Mouse (Mus musculus) liver, embryonic 11.5 days (tissue): ENCODE data around the gene Kctd5. TPM values are rescaled to one million over a fixed set of nuclear protein-coding genes. Genes with fewer than 3 reads are reported as not detected.

Experiments used
- ATAC-seq: fragments of 200-750 bp; cut with Nextera tagmentation; replicated peaks from 2 replicates; pipeline ENCODE4 v1.8.0; 2017; ENCODE audit warnings: moderate number of reproducible peaks, mild to moderate bottlenecking, moderate TSS enrichment, moderate library complexity; ENCODE audit not compliant: low FRiP score
- DNase-seq: peaks from one replicate; pipeline ENCODE4 v3.0.0-alpha.2; 2017; ENCODE audit warnings: low spot score
- H3K27ac ChIP-seq: fragments of 300-500 bp; sonication (generic); 2 replicates; pipeline ENCODE4 v1.5.1; 2014; ENCODE audit warnings: mild to moderate bottlenecking, low read depth, low read length, control low read depth
- H3K27me3 ChIP-seq: fragments of 300-500 bp; sonication (generic); replicated peaks from 2 replicates; pipeline ENCODE4 v1.6.1; 2014; ENCODE audit warnings: low read length, mixed read lengths; ENCODE audit not compliant: control insufficient read depth, insufficient read depth
- H3K36me3 ChIP-seq: fragments of 300-500 bp; sonication (generic); 2 replicates; pipeline ENCODE4 v1.6.1; 2014; ENCODE audit warnings: mild to moderate bottlenecking, low read length, moderate library complexity, mixed read lengths; ENCODE audit not compliant: control insufficient read depth, insufficient read depth
- H3K4me1 ChIP-seq: fragments of 300-500 bp; sonication (generic); replicated peaks from 2 replicates; pipeline ENCODE4 v1.6.1; 2014; ENCODE audit warnings: low read length, mixed read lengths; ENCODE audit not compliant: control insufficient read depth, insufficient read depth
- H3K4me2 ChIP-seq: fragments of 300-500 bp; sonication (generic); 2 replicates; pipeline ENCODE4 v1.6.1; 2014; ENCODE audit warnings: mild to moderate bottlenecking, control low read depth, moderate library complexity
- H3K4me3 ChIP-seq: fragments of 300-500 bp; sonication (generic); 2 replicates; pipeline ENCODE4 v1.5.1; 2014; ENCODE audit warnings: low read depth, low read length, control low read depth
- H3K9ac ChIP-seq: fragments of 300-500 bp; sonication (generic); 2 replicates; pipeline ENCODE4 v1.6.1; 2014; ENCODE audit warnings: low read depth, low read length, control low read depth
- H3K9me3 ChIP-seq: fragments of 300-500 bp; sonication (generic); 2 replicates; pipeline ENCODE4 v1.6.1; 2016; ENCODE audit warnings: low read length, inconsistent platforms, mixed read lengths; ENCODE audit not compliant: control insufficient read depth
- WGBS: fragments of 180-500 bp; shearing (Covaris S2); extraction: QIAGEN DNeasy Blood & Tissue Kit; methylation state at CpG from one replicate; pipeline ENCODE4 v1.1.7; 2014; 5-methylcytosine and 5-hydroxymethylcytosine counted together
- microRNA-seq: library from miRNA; unstranded; fragments of <30 nt; microRNA quantifications from one replicate; pipeline ENCODE4, GENCODE M21; 2017; ENCODE audit warnings: borderline number of aligned reads
- polyA plus RNA-seq: library from polyadenylated mRNA; unstranded; fragments of >200 nt; fragmentation: Nextera tagmentation; extraction: Ambion mirVana; gene quantifications from 2 replicates; pipeline ENCODE4 v1.2.1, GENCODE M21; 2014

Kctd5 gene
- polyA plus RNA-seq, 1 experiment from 2014 or later = 43.0 TPM

DNA sequence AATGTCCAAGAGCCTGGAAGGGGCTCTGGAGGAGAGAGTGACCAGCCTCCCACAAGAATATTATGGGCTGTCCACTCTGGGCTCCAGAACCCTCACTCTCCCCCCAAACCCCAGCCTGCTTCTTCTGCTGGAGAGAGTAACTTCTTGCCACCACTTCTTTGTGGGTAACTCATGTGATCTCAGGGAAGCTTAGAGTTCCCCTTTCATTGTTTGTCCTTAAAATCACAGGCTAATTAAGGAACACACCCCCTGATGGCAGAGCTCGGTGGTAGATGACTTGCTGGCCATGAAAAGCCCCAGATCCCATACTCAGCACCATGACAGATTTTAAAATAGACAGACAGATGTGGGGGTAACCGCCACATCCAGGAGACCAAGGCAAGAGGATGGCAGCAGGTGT is 66.4 kb downstream of the Kctd5 start:
- WGBS = 47% methylated on average over 2 of the region's 2 CpGs
- Histone ChIP-seq H3K36me3 (no peaks in the 10 kb centered on the region), H3K27me3 (0 out of 2 replicates have a peak, but pooled peaks cover 2% of the 10 kb centered on the region), H3K4me2 (no peak overlapping the region), H3K9me3 (no peaks in the 10 kb centered on the region), H3K27ac (no peak overlapping the region), H3K9ac (no peak overlapping the region), H3K4me3 (no peak overlapping the region), H3K4me1 (no peaks in the 10 kb centered on the region)
- no peak for DNase-seq
- no peak for ATAC-seq

DNA sequence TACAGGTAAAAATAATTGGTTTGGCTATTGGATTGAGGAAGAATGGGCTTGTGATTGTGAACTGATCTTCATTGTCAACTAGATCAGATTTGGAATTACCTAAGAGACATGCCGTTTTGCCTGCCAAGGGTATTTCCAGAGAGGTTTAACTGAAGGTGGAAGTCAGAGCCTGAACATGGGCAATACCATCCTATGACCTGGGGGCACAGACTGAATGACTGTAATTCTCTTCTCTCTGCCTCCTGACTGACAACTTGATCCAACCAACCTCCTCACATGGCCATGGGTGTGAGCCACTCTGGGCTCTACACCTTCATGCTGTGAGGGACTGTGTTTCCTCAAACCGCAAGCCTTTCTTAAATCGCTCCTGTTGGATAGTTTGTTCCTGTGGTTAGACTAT is 68.2 kb downstream of the Kctd5 start:
- Histone ChIP-seq H3K9me3 (no peaks in the 10 kb centered on the region), H3K4me2 (no peak overlapping the region), H3K36me3 (no peaks in the 10 kb centered on the region), H3K27me3 (0 out of 2 replicates have a peak, but pooled peaks cover 2% of the 10 kb centered on the region), H3K27ac (no peak overlapping the region), H3K9ac (no peak overlapping the region), H3K4me3 (no peak overlapping the region), H3K4me1 (no peaks in the 10 kb centered on the region)
- ATAC-seq = no peak
- no peak for DNase-seq
- 92% methylated on average over 3 of the region's 3 CpGs for WGBS

DNA sequence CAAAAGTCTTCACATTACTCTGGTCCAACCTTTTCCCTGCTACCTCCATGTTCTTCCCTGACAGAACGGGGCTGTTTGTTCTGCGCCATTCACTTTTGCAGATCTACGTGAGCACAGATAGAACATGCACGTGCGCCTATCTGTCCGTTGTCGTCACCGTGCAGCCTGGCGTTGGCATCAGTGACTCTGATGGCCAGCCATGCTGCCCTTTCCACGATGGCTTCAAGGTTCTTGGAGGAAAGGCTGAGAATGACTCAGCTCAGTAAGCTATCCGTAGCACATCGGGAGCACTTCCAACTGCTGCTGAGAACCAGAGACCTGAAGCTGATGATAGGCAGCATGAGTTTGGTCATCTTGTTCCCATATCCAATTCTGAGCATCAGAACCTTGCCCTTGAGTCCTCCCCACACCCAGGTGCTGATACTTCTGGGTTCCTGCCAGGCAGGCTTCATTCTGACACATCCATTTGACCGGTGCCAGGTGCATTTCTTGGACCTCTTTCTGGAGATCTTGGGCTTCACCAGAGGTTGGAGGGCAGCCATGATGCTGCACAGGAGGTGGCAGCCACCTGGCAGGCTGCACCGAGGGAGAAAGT is 69.1 kb downstream of the Kctd5 start:
- WGBS = 88% methylated on average over 14 of the region's 14 CpGs
- H3K9me3 ChIP-seq = no peaks in the 10 kb centered on the region
- H3K27me3 ChIP-seq = no peaks in the 10 kb centered on the region
- no peak overlapping the region for H3K9ac ChIP-seq
- DNase-seq = no peak
- H3K4me3 ChIP-seq = no peak overlapping the region
- H3K4me1 ChIP-seq = no peaks in the 10 kb centered on the region
- no peak for ATAC-seq
- no peak overlapping the region for H3K4me2 ChIP-seq
- no peaks in the 10 kb centered on the region for H3K36me3 ChIP-seq
- H3K27ac ChIP-seq = no peak overlapping the region

DNA sequence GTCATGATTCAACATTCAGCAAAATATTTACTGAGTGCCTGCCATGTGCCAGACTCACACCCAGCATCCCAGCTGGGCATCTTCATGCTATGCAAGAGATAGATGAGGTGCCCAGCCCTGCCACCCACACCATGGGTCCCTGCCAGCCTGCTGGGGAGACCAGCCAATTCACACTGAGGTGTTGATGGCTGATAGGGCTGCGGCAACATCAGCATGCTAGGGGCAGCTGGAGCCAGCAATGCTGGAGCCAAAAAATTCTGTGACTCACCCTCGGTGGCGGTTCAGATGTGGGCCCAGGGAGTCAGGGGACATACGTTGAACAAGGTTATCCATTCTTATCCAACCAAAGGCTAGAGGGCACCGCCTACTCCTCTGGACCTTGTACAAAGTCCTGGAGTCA is 72.9 kb downstream of the Kctd5 start:
- 34% methylated on average over 5 of the region's 5 CpGs for WGBS
- DNase-seq (no peak), ATAC-seq (no peak)
- Histone ChIP-seq H3K9ac (no peak overlapping the region), H3K9me3 (no peaks in the 10 kb centered on the region), H3K4me1 (no peaks in the 10 kb centered on the region), H3K4me2 (no peak overlapping the region), H3K27ac (no peak overlapping the region), H3K36me3 (no peaks in the 10 kb centered on the region), H3K27me3 (no peaks in the 10 kb centered on the region), H3K4me3 (no peak overlapping the region)

DNA sequence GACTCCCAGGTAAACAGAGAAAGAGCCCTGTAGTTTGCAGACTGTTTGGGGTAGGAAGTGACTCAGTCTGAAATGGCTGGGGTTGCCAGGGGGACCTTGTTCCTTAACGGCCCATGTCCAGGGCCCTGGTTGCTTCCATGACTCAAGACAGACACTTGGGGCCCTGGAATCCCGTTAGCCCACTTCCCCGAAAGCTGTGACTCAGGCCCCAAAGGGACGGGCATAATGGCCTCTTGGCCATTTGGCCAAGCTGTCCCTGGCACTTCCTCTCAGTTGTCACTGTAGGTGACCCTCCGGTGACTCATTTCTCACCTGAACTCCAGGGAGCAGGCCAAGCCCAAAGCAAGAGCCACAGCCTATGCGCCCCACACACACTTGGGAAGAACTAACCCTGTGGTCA is 74.9 kb downstream of the Kctd5 start:
- DNase-seq = no peak
- Histone ChIP-seq H3K4me3 (no peak overlapping the region), H3K27me3 (no peaks in the 10 kb centered on the region), H3K4me2 (no peak overlapping the region), H3K4me1 (peaks cover 4% of the 10 kb centered on the region; the same call in 1 of the 2 replicates), H3K36me3 (no peaks in the 10 kb centered on the region), H3K27ac (no peak overlapping the region), H3K9ac (no peak overlapping the region), H3K9me3 (no peaks in the 10 kb centered on the region)
- WGBS = 48% methylated on average over 6 of the region's 6 CpGs
- no peak for ATAC-seq

DNA sequence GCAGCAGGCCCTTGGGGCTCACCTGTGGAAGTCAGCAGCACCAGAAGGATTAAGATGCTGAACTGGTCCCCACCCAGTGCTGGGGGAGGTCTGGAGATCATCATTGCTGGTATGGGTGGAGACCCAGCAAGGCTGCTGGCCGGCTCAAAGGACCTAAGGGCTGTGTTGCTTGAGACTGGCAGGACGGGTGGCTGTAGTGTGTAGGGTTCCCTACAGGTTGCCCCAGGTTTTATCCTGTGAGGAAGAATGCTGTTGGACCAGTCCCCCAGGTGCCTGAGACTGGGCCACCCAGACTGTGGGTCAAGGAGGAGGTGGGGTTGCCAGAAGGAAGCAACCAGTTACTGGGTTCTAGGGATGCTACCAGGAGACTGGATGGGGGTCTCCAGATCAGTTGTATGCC is 75.4 kb downstream of the Kctd5 start, which contains the start of gene Prss22:
Prss22 (minus strand) TSS at position 200 of the 400 bp plus-strand sequence.
- Histone ChIP-seq H3K4me3 (no peak within 1 kb of the TSS), H3K9me3 (no peaks in the 10 kb centered on the region), H3K36me3 (no peaks in the 10 kb centered on the region), H3K4me1 (peaks cover 7% of the 10 kb centered on the region), H3K4me2 (no peak within 1 kb of the TSS), H3K27ac (no peak within 1 kb of the TSS), H3K9ac (no peak within 1 kb of the TSS), H3K27me3 (no peaks in the 10 kb centered on the region)
- 30% methylated on average over 2 of the region's 2 CpGs for WGBS
- no peak for DNase-seq
- no peak for ATAC-seq

Small RNA genes lying within 50 kb of the gene (microRNA-seq; reads per million reads assigned to microRNA genes)
- gene Gm27700 = not detected

Other genes starting within 250 kb of the Kctd5 start
- gene Elob, start 244.3 kb downstream of the Kctd5 start, polyA plus RNA-seq = 744 and 795 TPM in 2 replicates
- gene Prss33, start 237.4 kb downstream of the Kctd5 start, polyA plus RNA-seq = not detected in 2 replicates
- not detected in 2 replicates for gene Prss32, start 229.6 kb downstream of the Kctd5 start, polyA plus RNA-seq
- gene Prss41, start 229.3 kb downstream of the Kctd5 start, polyA plus RNA-seq = 0.84 and 1.2 TPM in 2 replicates
- gene Prss21, start 205.4 kb downstream of the Kctd5 start, polyA plus RNA-seq = not detected in 2 replicates
- not detected in 2 replicates for gene Dcpp1, start 192.6 kb downstream of the Kctd5 start, polyA plus RNA-seq
- gene Dcpp2, start 192.6 kb downstream of the Kctd5 start, polyA plus RNA-seq = not detected in 2 replicates
- not detected in 2 replicates for gene Dcpp3, start 156.0 kb downstream of the Kctd5 start, polyA plus RNA-seq
- gene Sbp, start 131.8 kb downstream of the Kctd5 start, polyA plus RNA-seq = not detected in 2 replicates
- gene Sbpl, start 118.2 kb downstream of the Kctd5 start, polyA plus RNA-seq = not detected in 2 replicates
- not detected in 2 replicates for gene Prss30, start 92.9 kb downstream of the Kctd5 start, polyA plus RNA-seq
- 0.21 TPM in 1 of 2 replicates, not detected in the other for gene Prss22, start 75.4 kb downstream of the Kctd5 start, polyA plus RNA-seq
- not detected in 2 replicates for gene Prss27, start 35.3 kb downstream of the Kctd5 start, polyA plus RNA-seq
- 31.8 and 37.0 TPM in 2 replicates for gene Pdpk1, start 77.4 kb upstream of the Kctd5 start, polyA plus RNA-seq
- gene Amdhd2, start 90.3 kb upstream of the Kctd5 start, polyA plus RNA-seq = 30.5 and 35.2 TPM in 2 replicates
- 476 and 499 TPM in 2 replicates for gene Atp6v0c, start 96.2 kb upstream of the Kctd5 start, polyA plus RNA-seq
- 13.3 and 14.5 TPM in 2 replicates for gene Tbc1d24, start 132.1 kb upstream of the Kctd5 start, polyA plus RNA-seq
- 2.3 and 2.7 TPM in 2 replicates for gene Ntn3, start 136.0 kb upstream of the Kctd5 start, polyA plus RNA-seq
- gene Tedc2, start 147.4 kb upstream of the Kctd5 start, polyA plus RNA-seq = 16.6 and 17.2 TPM in 2 replicates
- 95.6 and 107 TPM in 2 replicates for gene Ccnf, start 178.0 kb upstream of the Kctd5 start, polyA plus RNA-seq